Mouse (Mus musculus): ENCODE measurements around the gene Ung. TPM values are rescaled to one million over a fixed set of nuclear protein-coding genes. Genes with fewer than 3 reads are reported as not detected.

Ung gene
- polyA plus RNA-seq, 1 experiment from 2014 or later, result 69.6 TPM

DNA sequence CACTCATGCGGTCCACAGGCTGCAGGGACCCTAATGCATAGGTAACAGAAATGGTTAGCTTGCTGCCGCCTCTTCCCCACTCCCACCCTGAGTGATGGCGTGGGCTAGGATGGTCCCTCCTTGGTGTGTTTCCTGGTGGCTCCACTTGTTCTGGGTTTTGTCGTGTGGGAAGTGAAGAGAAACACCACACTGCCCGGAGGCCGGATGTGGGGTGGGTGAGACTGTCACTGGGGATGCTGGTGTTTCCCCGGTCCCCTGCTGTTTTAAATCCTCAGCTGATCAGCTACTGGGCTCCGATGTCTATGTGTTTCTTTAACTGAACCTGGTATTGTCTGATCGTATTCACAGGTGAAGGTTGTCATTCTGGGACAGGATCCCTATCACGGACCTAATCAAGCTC, 5.3 kb downstream of the Ung start:
- no peak overlapping the region for H3K27ac ChIP-seq
- no peak overlapping the region for H3K9ac ChIP-seq
- peaks cover 48% of the 10 kb centered on the region for H3K4me1 ChIP-seq
- no peak for ATAC-seq (ENCODE audit: low FRiP score)
- no peak overlapping the region for H3K4me3 ChIP-seq (replicated peaks)
- no peaks in the 10 kb centered on the region for H3K9me3 ChIP-seq
- no peaks in the 10 kb centered on the region for H3K27me3 ChIP-seq
- WGBS, result 93% methylated on average over 10 of the region's 10 CpGs
- peaks cover 27% of the 10 kb centered on the region for H3K36me3 ChIP-seq (replicated peaks)
- H3K4me2 ChIP-seq, result no peak overlapping the region

DNA sequence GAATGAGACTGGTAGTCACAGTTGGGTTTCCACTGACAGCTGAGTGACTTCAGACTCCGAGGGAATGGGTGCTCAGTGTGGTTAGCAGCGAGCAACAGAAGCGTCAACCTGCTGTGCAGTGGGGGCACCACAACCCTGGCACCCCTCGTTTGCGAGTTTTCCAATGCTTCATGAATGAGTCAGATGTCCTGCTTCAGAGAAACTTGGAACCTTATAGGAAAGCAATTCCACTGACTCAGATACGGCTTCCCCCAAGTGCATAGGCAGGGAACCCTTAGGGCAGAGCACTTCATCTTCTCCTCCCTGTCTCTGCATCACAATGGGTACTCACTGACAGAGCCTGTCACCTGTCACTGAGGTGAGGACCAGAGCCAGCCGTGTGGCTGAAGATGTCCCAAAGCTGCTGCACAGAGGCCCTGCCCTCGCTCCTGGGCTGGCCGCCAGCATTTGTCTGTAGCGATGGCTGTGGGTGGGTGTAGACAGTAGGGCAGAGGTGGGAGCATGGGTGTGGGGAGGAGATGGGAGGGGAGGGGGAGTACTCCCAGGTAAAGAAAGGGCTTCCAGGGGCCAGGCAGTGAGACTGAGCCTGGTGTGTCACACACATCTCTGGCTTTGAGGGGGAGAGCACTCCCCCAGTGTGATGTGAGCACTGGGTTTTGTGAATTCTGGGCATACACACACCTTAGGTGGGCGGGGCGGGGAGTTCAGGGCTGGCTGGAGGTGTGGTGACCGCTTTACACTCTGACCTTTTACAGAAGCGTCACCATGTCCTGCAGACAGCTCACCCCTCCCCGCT, 7.5 kb downstream of the Ung start:
- H3K4me2 ChIP-seq, result no peak overlapping the region
- peak overlapping the region; percentile 84 for H3K27ac ChIP-seq
- no peak overlapping the region for H3K4me3 ChIP-seq (replicated peaks)
- no peaks in the 10 kb centered on the region for H3K9me3 ChIP-seq
- peaks cover 33% of the 10 kb centered on the region for H3K4me1 ChIP-seq
- no peak for ATAC-seq (ENCODE audit: low FRiP score)
- no peak overlapping the region for H3K9ac ChIP-seq
- WGBS, result 89% methylated on average over 15 of the region's 15 CpGs
- no peaks in the 10 kb centered on the region for H3K27me3 ChIP-seq
- peaks cover 27% of the 10 kb centered on the region for H3K36me3 ChIP-seq (replicated peaks)

DNA sequence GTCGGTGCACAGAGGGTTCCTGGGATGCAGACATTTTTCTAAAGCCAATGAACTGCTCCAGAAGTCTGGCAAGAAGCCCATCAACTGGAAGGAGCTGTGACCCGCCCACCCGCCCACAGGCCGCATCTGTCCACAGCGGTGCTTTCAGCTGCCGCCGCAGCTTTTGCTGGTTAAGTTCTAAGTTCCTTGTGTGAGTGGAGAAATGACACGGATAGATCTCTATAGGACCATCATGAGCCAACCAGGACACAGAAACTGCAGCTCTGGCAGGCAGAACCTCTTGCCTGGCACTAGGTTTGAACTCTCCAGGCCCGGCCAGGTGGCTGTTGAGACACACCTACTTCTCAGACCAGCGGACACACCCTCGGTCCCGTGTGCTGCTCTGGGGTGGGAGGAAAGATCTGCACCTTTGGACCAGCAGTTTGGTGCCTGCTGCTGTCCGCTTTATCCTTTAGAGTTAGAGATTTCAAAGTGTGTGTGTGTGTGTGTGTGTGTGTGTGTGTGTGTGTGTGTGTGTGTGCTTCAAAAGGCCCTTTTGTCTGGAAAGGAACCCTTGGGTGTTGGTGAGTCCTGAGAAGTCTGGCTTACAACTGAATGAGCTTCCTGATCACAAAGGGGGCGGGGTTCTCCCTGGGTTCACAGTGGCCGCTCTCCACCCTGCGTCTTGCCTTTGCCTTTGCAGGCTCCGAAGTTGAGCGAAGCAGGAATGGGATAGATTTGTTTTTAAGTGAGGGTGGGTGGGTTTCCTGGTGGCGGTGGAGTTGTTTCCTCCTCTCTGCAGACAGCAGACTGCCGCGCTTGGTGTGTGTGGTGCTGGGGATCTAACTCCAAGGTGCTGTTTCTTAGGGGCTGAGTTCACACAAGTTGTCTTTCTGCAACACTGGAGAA, 8.3 kb downstream of the Ung start:
- H3K27ac ChIP-seq, result peak overlapping the region; percentile 84
- 78% methylated on average over 21 of the region's 21 CpGs for WGBS
- H3K36me3 ChIP-seq (replicated peaks), result peaks cover 27% of the 10 kb centered on the region
- H3K9me3 ChIP-seq, result no peaks in the 10 kb centered on the region
- H3K4me1 ChIP-seq, result peaks cover 28% of the 10 kb centered on the region
- H3K9ac ChIP-seq, result 0 out of 2 replicates have a peak overlapping the region, but pooled peaks have one; percentile 4
- no peak overlapping the region for H3K4me3 ChIP-seq (replicated peaks)
- H3K27me3 ChIP-seq, result no peaks in the 10 kb centered on the region
- H3K4me2 ChIP-seq, result 0 out of 2 replicates have a peak overlapping the region, but pooled peaks have one; percentile 10
- peak; percentile 43 for ATAC-seq (ENCODE audit: low FRiP score)

DNA sequence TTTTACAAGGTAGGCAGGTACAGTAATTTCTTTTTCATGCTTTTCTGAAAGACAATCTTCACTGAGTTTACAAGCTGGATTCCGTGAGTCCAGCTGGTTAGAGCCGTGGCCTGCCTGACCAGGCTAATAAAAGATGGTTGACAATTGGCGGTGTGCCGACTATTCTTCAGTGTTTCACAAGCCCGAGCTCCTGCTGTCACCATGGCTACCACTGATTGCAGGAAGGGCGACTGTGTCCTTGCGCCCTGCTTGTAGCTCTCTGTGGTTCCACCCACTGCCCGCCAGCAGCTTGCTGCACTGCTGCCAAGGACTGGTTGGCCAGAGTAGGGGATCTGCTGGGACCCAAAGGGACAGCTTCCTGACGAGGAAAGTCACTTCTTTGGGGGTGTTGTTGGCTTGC, 9.0 kb downstream of the Ung start:
- H3K9ac ChIP-seq, result 0 out of 2 replicates have a peak overlapping the region, but pooled peaks have one; percentile 4
- peaks cover 27% of the 10 kb centered on the region for H3K36me3 ChIP-seq (replicated peaks)
- H3K27ac ChIP-seq, result peak overlapping the region; percentile 84
- peak; percentile 83 for ATAC-seq (ENCODE audit: low FRiP score)
- H3K4me2 ChIP-seq, result 0 out of 2 replicates have a peak overlapping the region, but pooled peaks have one; percentile 10
- H3K4me1 ChIP-seq, result peaks cover 27% of the 10 kb centered on the region
- H3K27me3 ChIP-seq, result no peaks in the 10 kb centered on the region
- H3K9me3 ChIP-seq, result no peaks in the 10 kb centered on the region
- H3K4me3 ChIP-seq (replicated peaks), result no peak overlapping the region
- 31% methylated on average over 9 of the region's 9 CpGs for WGBS

DNA sequence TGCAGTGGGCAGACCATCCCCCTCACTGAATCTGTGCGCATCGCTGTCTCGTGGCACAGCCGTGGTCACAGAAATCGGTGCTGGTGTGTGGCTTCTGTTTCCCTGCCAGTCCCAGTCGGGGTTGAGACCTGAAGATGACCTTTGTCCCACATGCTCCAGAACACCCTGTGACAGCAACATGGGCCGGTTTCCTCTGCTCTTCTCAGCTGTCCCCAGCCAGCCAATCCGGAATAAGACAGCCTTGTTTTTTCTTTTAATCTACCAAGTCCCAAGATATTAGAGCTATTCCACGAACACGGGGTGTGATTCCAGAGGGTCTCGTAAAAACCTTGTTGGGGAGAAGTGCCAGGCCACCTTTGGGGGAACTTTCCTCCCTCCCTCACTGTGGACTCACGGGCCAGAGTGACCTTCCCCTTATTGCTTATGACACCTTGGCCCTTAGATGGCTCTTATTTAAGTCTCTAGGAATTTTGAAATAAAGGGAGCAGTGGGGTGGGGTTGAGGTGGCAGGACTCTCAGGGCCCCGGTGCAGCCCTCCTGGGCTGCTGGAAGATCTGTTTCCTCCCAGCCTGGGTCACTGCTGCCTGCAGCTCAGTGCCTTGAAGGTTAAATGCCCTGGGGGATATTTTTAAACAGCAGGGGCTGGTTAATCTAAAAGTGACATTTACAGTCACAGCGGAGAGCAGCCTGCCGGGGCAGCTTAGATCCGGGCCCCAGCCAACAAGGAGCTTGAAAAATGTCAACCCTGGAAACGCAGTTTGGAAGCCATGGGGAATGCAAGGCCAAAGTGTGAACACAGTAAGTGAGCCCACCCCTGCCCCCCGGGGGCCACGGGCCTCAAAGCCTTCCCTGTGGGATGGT, 16.1 kb downstream of the Ung start, which contains the start of gene Acacb:
Gene Acacb, plus strand, starts transcription at position 508 of the 861 bp plus-strand sequence.
- no peak within 1 kb of the TSS for H3K27ac ChIP-seq
- H3K4me1 ChIP-seq, result 0 out of 2 replicates have a peak, but pooled peaks cover 9% of the 10 kb centered on the region
- H3K36me3 ChIP-seq (replicated peaks), result no peaks in the 10 kb centered on the region

DNA sequence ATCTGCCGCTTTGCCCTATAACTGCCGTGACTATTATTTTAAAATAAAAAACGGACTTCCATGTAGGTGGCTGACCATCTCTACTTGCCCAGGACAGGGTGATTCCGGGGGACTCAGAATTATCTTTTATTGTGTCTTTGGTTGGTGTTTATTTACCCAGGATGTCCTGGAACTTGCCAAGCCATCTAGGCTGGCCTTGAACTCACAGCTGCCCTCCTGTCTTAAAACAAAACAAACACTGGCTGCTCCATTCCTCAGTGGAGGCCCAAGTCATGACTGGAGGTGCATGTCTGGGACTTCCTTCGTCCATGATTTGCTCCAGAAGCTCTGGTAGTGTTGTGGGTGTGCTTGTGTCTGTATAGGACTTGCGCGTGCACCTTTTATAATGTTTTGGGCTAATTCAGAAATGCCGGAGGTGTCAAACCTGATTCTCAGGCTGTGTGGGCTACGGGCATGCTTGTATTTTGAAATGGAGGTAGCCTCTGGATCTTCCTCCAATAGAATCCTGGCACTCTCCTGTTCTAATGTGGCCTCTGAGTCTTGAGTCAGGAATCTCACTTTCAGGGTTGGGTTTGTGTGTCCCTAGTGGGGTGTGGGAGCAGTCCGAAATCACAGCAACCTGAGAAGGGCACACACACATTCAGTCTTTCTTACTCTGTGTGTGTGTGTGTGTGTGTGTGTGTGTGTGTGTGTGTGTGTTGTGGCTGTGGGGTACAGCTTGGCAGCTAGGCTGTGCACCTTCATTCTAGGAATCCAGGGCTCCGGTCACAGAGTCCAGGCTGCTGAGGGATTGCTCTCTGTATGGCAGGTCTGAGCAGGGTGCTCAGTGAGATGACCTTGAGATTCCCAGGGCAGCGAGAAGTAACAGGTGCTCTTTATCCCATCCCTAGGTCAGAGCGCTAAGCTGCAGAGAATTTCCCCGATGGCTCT, 17.1 kb downstream of the Ung start:
- no peak for ATAC-seq (ENCODE audit: low FRiP score)
- 89% methylated on average over 14 of the region's 14 CpGs for WGBS
- no peak overlapping the region for H3K4me3 ChIP-seq (replicated peaks)
- no peaks in the 10 kb centered on the region for H3K9me3 ChIP-seq
- H3K4me1 ChIP-seq, result 0 out of 2 replicates have a peak, but pooled peaks cover 9% of the 10 kb centered on the region
- no peak overlapping the region for H3K4me2 ChIP-seq
- H3K36me3 ChIP-seq (replicated peaks), result no peaks in the 10 kb centered on the region
- no peak overlapping the region for H3K9ac ChIP-seq
- no peak overlapping the region for H3K27ac ChIP-seq
- H3K27me3 ChIP-seq, result no peaks in the 10 kb centered on the region

More for the DNA sequence above, 16.1 kb downstream of the Ung start, which contains the start of gene Acacb:
- ATAC-seq (ENCODE audit: low FRiP score), result no peak
- H3K9ac ChIP-seq, result no peak within 1 kb of the TSS
- no peak within 1 kb of the TSS for H3K4me3 ChIP-seq (replicated peaks)
- WGBS, result 62% methylated on average over 19 of the region's 19 CpGs
- H3K27me3 ChIP-seq, result no peaks in the 10 kb centered on the region
- no peak within 1 kb of the TSS for H3K4me2 ChIP-seq
- no peaks in the 10 kb centered on the region for H3K9me3 ChIP-seq

DNA sequence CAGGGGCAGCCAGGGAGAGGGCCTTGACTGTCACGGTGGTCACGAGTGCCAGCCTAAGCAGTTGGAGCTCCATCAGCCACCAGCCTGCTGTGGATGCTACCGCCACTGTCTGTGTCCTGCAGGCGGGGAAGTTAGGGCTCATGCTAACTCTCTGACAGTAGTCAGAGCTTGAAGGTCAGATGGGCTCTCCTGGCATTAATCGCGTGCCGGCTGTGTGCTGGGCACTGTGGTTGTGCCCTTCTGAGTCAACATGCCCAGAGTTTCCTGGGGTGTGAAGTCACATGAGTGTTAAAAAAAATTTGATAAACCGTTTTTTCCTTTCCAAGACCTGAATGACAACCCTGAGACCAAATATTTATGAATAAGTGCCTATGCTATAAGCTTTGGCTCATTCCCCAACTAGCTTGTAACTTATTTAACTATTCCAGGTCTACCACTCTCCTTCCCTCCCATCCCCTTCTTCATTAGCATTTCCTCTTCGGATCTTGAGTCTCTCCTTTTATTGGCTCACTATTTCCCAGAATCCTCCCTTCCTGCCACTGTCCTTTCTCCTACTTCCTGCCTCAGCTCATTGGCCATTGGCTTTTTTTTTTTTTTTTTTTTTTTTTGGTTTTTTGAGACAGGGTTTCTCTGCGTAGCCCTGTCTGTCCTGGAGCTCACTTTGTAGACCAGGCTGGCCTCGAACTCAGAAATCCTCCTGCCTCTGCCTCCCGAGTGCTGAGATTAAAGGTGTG, 22.3 kb downstream of the Ung start:
- Histone ChIP-seq H3K27ac (no peak overlapping the region), H3K4me3 (replicated peaks) (no peak overlapping the region), H3K4me2 (no peak overlapping the region), H3K4me1 (peaks cover 4% of the 10 kb centered on the region; the same call in 1 of the 2 replicates), H3K36me3 (replicated peaks) (no peaks in the 10 kb centered on the region), H3K27me3 (no peaks in the 10 kb centered on the region; the same call in 1 of the 2 replicates), H3K9me3 (no peaks in the 10 kb centered on the region), H3K9ac (no peak overlapping the region)
- ATAC-seq (ENCODE audit: low FRiP score), result no peak
- WGBS, result 84% methylated on average over 12 of the region's 12 CpGs

DNA sequence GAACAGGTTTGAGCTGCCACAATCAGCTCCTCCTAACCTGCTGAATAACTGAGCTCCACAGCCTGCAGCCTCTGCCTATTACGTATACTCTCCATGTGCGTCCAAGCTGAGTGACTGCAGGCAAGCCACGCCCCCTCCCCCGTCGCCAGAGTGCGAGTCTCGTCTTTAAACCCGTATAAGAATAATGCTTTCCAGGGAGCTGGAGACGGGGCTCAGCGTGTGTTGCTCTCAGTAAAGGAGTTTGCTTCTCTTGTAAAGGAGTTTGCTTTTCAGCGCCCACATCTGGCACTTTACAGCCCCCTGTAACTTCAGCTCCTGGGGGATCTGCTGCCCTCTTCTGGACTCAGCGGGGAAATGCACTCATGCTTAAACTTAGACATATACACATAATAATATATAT, 23.3 kb downstream of the Ung start:
- no peaks in the 10 kb centered on the region for H3K9me3 ChIP-seq
- H3K36me3 ChIP-seq (replicated peaks), result no peaks in the 10 kb centered on the region
- H3K4me3 ChIP-seq (replicated peaks), result peak overlapping the region; percentile 29
- no peak overlapping the region for H3K27ac ChIP-seq
- peak; percentile 39; the same call in 1 of the 2 replicates for ATAC-seq (ENCODE audit: low FRiP score)
- peaks cover 4% of the 10 kb centered on the region; the same call in 1 of the 2 replicates for H3K4me1 ChIP-seq
- H3K4me2 ChIP-seq, result peak overlapping the region; percentile 40
- no peak overlapping the region for H3K9ac ChIP-seq
- no peaks in the 10 kb centered on the region; the same call in 1 of the 2 replicates for H3K27me3 ChIP-seq
- 3% methylated on average over 12 of the region's 12 CpGs for WGBS

DNA sequence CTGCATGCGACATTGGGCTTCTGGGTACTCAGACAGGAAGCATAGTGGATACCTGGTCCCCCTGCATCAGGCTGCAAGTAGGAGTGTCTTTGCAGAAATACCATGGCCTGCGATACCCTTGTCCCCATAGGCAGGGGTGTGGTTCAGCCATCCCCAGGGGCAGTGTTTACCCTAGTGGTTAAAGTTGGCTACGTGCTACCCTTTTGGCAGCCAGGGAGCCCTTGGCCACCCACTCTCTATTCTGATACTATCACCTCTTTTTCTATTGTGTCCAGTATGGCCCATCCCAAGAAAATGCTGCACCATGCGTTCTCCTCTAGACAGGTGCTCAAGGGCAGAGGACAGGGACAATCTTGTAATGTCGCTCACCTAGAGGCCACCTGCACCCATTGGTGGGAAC, 24.6 kb downstream of the Ung start:
- no peak for ATAC-seq (ENCODE audit: low FRiP score)
- Histone ChIP-seq H3K27me3 (no peaks in the 10 kb centered on the region; the same call in 1 of the 2 replicates), H3K4me2 (no peak overlapping the region), H3K9ac (no peak overlapping the region), H3K4me1 (peaks cover 4% of the 10 kb centered on the region; the same call in 1 of the 2 replicates), H3K4me3 (replicated peaks) (no peak overlapping the region), H3K9me3 (no peaks in the 10 kb centered on the region), H3K36me3 (replicated peaks) (no peaks in the 10 kb centered on the region), H3K27ac (no peak overlapping the region)
- 86% methylated on average over 5 of the region's 5 CpGs for WGBS

DNA sequence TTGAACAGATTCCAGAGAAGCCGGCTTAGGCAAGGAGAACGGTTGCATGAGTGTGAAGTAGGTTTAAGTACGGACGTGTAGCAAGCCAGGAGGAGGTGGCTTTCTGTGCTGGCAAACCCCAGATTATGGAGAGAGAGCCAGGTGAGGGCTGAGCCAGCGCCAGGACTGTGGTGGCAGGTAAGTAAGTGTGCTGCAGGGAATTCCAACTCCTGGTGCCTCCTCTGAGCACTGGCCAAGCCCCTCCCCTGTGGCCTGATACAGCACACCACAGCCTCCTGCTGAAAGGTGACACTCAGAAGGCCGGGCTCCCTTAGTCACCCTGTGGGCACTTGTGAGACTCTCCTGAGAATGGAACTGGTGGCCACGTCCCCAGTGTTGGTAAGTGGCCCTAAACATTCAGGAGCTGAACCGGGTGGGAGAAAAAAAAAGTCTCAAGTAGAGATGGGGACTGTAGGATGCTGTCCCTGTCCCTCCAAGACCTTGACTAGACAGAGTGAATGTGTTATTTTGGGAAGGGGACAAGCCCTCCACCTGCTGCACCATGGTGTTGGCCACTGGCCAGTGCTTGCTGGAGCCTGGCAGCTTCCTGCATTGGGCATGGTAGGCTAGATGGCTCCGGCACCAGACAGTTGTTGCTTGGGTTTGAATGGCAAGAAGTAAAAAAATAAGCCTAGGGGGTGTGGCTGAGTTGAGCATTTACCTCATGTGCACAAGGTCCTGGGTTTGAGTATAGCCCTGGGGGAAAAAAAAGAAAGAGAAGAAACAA, 25.2 kb downstream of the Ung start:
- Histone ChIP-seq H3K4me3 (replicated peaks) (no peak overlapping the region), H3K36me3 (replicated peaks) (no peaks in the 10 kb centered on the region), H3K4me2 (no peak overlapping the region), H3K9ac (no peak overlapping the region), H3K4me1 (peaks cover 4% of the 10 kb centered on the region; the same call in 1 of the 2 replicates), H3K27ac (no peak overlapping the region), H3K9me3 (no peaks in the 10 kb centered on the region), H3K27me3 (no peaks in the 10 kb centered on the region; the same call in 1 of the 2 replicates)
- ATAC-seq (ENCODE audit: low FRiP score), result no peak
- 61% methylated on average over 9 of the region's 9 CpGs for WGBS

Measured in forebrain, embryonic 12.5 days (tissue).